Comparison of ENCODE assay signal across 14 mouse cellular contexts in genomic region chr11:79050781-79051507, GRCm38 (mm10).
DNase-seq lines count a peak whose midpoint lies in the region; ATAC-seq and TF ChIP-seq lines count a peak whose summit lies in the region.
"Had no signal": no experiment of that assay in that cellular context is flagged by ENCODE, and none has a peak within 500 bp of the region (broad histone marks: within the 10 kb centered on the region; RNA-seq: fewer than 3 reads in every experiment).

No protein-coding gene starts in this region.

- peaks cover 67% of the 10 kb centered on the region for H3K4me1 ChIP-seq in heart, embryonic 13.5 days
- H3K4me1 ChIP-seq in G1E (ENCODE audit: insufficient read depth, low read depth, low read length): peaks cover 26% of the 10 kb centered on the region
- peaks cover 29% of the 10 kb centered on the region for H3K4me1 ChIP-seq in limb, embryonic 10.5 days
- H3K4me1 ChIP-seq in megakaryocyte, embryonic 14.5 days: peaks cover 100% of the 10 kb centered on the region
- peaks cover 3% of the 10 kb centered on the region for H3K4me1 ChIP-seq in forebrain, embryonic 14.5 days (ENCODE audit: control insufficient read depth, insufficient read depth, low read length)

- peak overlapping the region; percentile 15; the same call in 1 of the 2 replicates for H3K9ac ChIP-seq in heart, embryonic 13.5 days
- H3K9ac ChIP-seq in forebrain, embryonic 14.5 days (ENCODE audit: low read length): no peak overlapping the region

- no peaks in the 10 kb centered on the region for H3K27me3 ChIP-seq in heart, embryonic 13.5 days (replicated peaks)
- peaks cover 22% of the 10 kb centered on the region; the same call in 1 of the 2 replicates for H3K27me3 ChIP-seq in G1E (ENCODE audit: insufficient read depth, low read length)
- no peaks in the 10 kb centered on the region for H3K27me3 ChIP-seq in limb, embryonic 10.5 days (ENCODE audit: low read depth, poor library complexity, severe bottlenecking)
- H3K27me3 ChIP-seq in megakaryocyte, embryonic 14.5 days (replicated peaks): no peaks in the 10 kb centered on the region
- H3K27me3 ChIP-seq in forebrain, embryonic 14.5 days (replicated peaks; ENCODE audit: control insufficient read depth, insufficient read depth, low read length): no peaks in the 10 kb centered on the region

- peak overlapping the region; percentile 61 for H3K27ac ChIP-seq in heart, embryonic 13.5 days (replicated peaks)
- peak overlapping the region; percentile 59; the same call in 1 of the 2 replicates for H3K27ac ChIP-seq in limb, embryonic 10.5 days
- H3K27ac ChIP-seq in forebrain, embryonic 14.5 days (ENCODE audit: low read depth, low read length): no peak overlapping the region
- H3K27ac ChIP-seq: hindbrain, postnatal 0 days; kidney, postnatal 0 days had no signal

- WGBS in heart, embryonic 13.5 days: 53% methylated on average over 16 of the region's 16 CpGs
- 91% methylated on average over 16 of the region's 16 CpGs for WGBS in limb, embryonic 10.5 days
- WGBS in forebrain, embryonic 14.5 days: 95% methylated on average over 16 of the region's 16 CpGs

- H3K36me3 ChIP-seq in heart, embryonic 13.5 days: peaks cover 11% of the 10 kb centered on the region
- peaks cover 2% of the 10 kb centered on the region for H3K36me3 ChIP-seq in G1E (replicated peaks)
- no peaks in the 10 kb centered on the region; the same call in 1 of the 2 replicates for H3K36me3 ChIP-seq in limb, embryonic 10.5 days
- peaks cover 86% of the 10 kb centered on the region for H3K36me3 ChIP-seq in megakaryocyte, embryonic 14.5 days (replicated peaks; ENCODE audit: low read length)
- no peaks in the 10 kb centered on the region for H3K36me3 ChIP-seq in forebrain, embryonic 14.5 days (ENCODE audit: control insufficient read depth, insufficient read depth, low read length)

- peaks cover 5% of the 10 kb centered on the region; the same call in 1 of the 2 replicates for H3K9me3 ChIP-seq in heart, embryonic 13.5 days
- no peaks in the 10 kb centered on the region for H3K9me3 ChIP-seq in G1E (replicated peaks)
- H3K9me3 ChIP-seq in limb, embryonic 10.5 days (replicated peaks): no peaks in the 10 kb centered on the region
- peaks cover 9% of the 10 kb centered on the region for H3K9me3 ChIP-seq in megakaryocyte, embryonic 14.5 days
- no peaks in the 10 kb centered on the region for H3K9me3 ChIP-seq in forebrain, embryonic 14.5 days (replicated peaks; ENCODE audit: control insufficient read depth, low read length)

- peak overlapping the region; percentile 31; the same call in 1 of the 2 replicates for H3K4me2 ChIP-seq in heart, embryonic 13.5 days
- H3K4me2 ChIP-seq in forebrain, embryonic 14.5 days (ENCODE audit: low read length): no peak overlapping the region

- no peak for DNase-seq in heart, adult 9 months (ENCODE audit: low spot score in 2 of 2)
- DNase-seq in G1E (ENCODE audit: low spot score): peak; percentile 36
- no peak for DNase-seq in limb, embryonic 10.5 days (ENCODE audit: low spot score)
- DNase-seq in forebrain, embryonic 14.5 days (ENCODE audit: low spot score): no peak
- no peak for DNase-seq in embryo, embryonic 10 days (ENCODE audit: low spot score)
- no peak for DNase-seq in adrenal gland, adult 8-10 months
- DNase-seq: cerebellum, adult 9-10 months; gastrocnemius, postnatal 36 days; lung, adult 18-20 months; thymus, adult 18-20 months had no signal

- TF ChIP-seq CTCF in G1E (IDR thresholded peaks at IDR 0.05; ENCODE audit: low read depth, low read length): no peak

- H3K4me3 ChIP-seq in heart, embryonic 13.5 days: no peak overlapping the region
- no peak overlapping the region; the same call in 1 of the 2 replicates for H3K4me3 ChIP-seq in G1E (ENCODE audit: low read depth, low read length)
- H3K4me3 ChIP-seq in limb, embryonic 10.5 days: no peak overlapping the region
- peak overlapping the region; percentile 87 for H3K4me3 ChIP-seq in megakaryocyte, embryonic 14.5 days (replicated peaks)
- H3K4me3 ChIP-seq in forebrain, embryonic 14.5 days (ENCODE audit: low read depth, low read length): no peak overlapping the region

- ATAC-seq in heart, embryonic 13.5 days (ENCODE audit: extremely low read depth, insufficient number of reproducible peaks, low FRiP score, low TSS enrichment): no peak
- ATAC-seq in G1E (ENCODE audit: extremely low read depth, insufficient number of reproducible peaks, low FRiP score, poor library complexity, severe bottlenecking): peak; percentile 51
- no peak for ATAC-seq in forebrain, embryonic 14.5 days
- ATAC-seq: hindbrain, postnatal 0 days had no signal
